Mouse (Mus musculus) common myeloid progenitor, adult 5-6 weeks (primary cell): Measurements from ENCODE around the gene Pptc7. TPM values are rescaled to one million over a fixed set of nuclear protein-coding genes. Genes with fewer than 3 reads are reported as not detected.

Source experiments
- total RNA-seq: library from RNA; stranded (forward); fragments of 200-1000, 187-1606 nt; gene quantifications from 2 replicates; pipeline ENCODE4 v1.2.3, GENCODE M21; 2017

Pptc7 gene
- total RNA-seq, 1 experiment from 2014 or later = 15.1 TPM

Other genes starting within 250 kb of the Pptc7 start
- not detected in 2 replicates for gene Cux2, start 234.3 kb upstream of the Pptc7 start, total RNA-seq
- not detected in 2 replicates for gene Myl2, start 183.4 kb upstream of the Pptc7 start, total RNA-seq
- 0.14 and 1.4 TPM in 2 replicates for gene Ccdc63, start 143.5 kb upstream of the Pptc7 start, total RNA-seq
- gene Ppp1cc, start 126.1 kb upstream of the Pptc7 start, total RNA-seq = 207 and 220 TPM in 2 replicates
- 9.2 and 9.3 TPM in 2 replicates for gene Hvcn1, start 77.6 kb upstream of the Pptc7 start, total RNA-seq
- 2.4 and 8.8 TPM in 2 replicates for gene Tctn1, start 19.9 kb upstream of the Pptc7 start, total RNA-seq
- gene Rad9b, start 69.9 kb downstream of the Pptc7 start, total RNA-seq = 5.3 and 11.6 TPM in 2 replicates
- gene Vps29, start 70.0 kb downstream of the Pptc7 start, total RNA-seq = 66.4 and 76.6 TPM in 2 replicates
- 39.1 and 43.6 TPM in 2 replicates for gene Gpn3, start 87.5 kb downstream of the Pptc7 start, total RNA-seq
- 36.5 and 37.4 TPM in 2 replicates for gene Fam216a, start 88.0 kb downstream of the Pptc7 start, total RNA-seq
- 661 and 743 TPM in 2 replicates for gene Arpc3, start 107.5 kb downstream of the Pptc7 start, total RNA-seq
- gene Anapc7, start 137.3 kb downstream of the Pptc7 start, total RNA-seq = 34.5 and 44.0 TPM in 2 replicates
- gene Atp2a2, start 217.9 kb downstream of the Pptc7 start, total RNA-seq = 107 and 133 TPM in 2 replicates